Mouse (Mus musculus) T-helper 1 cell (primary cell): ENCODE data around the gene Steap3.

Source experiments
- in situ Hi-C: fragments of 300-600 bp; cut with MboI, MseI; formaldehyde crosslinking; loops from one replicate; pipeline ENCODE4 v1.15.1; 2025; ENCODE audit warnings: high pct_unique_total_duplicates

Gene Steap3

GRCm38 (mm10) chr1:120154232-120154631 lies 118.3 kb downstream of the Steap3 start:
- in situ Hi-C loops = no loop called here

GRCm38 (mm10) chr1:120146994-120147393 lies 125.5 kb downstream of the Steap3 start:
- in situ Hi-C loops = no loop called here

- in situ Hi-C loops = no loop called here
These were observed 126.8 kb downstream of the Steap3 start for GRCm38 (mm10) chr1:120145527-120146216.

- in situ Hi-C loops = no loop called here
These were observed 130.0 kb downstream of the Steap3 start for GRCm38 (mm10) chr1:120142551-120142950.
